Mouse (Mus musculus): ENCODE measurements around the gene Kcnh6.

Gene Kcnh6

GRCm38 (mm10) chr11:106007821-106008220 is at the start of gene Kcnh6:
Gene Kcnh6 (plus strand): TSS chr11:106008124.
- DNase-seq (ENCODE audit: extremely low spot score, low read depth, low spot score): peak; percentile 33

- no peak for DNase-seq (ENCODE audit: extremely low spot score, low read depth, low spot score)
These were observed 49.4 kb upstream of the Kcnh6 start for GRCm38 (mm10) chr11:105958566-105958965.

- DNase-seq (ENCODE audit: extremely low spot score, low read depth, low spot score): no peak
These were observed 48.6 kb upstream of the Kcnh6 start for GRCm38 (mm10) chr11:105959355-105959754.

DNA sequence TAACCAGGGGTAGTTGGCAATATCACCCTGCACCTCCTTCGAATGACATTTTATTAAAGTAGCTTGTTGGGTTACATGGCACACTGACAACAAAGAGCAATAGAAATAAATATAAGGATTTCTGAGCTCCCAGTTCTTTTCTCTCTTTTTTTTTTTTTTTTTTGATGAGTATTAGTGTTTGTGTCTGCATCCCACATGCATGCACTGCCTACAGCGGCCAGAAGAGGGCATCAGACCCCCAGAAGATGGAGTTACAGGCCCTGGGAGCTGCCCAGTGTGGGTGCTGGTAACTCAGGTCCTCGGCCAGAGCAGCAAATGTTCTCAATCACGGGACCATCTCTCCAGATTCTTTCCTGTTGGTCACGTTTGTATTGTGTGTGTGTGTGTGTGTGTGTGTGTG is 43.2 kb upstream of the Kcnh6 start:
- no peak for DNase-seq (ENCODE audit: extremely low spot score, low read depth, low spot score)

DNA sequence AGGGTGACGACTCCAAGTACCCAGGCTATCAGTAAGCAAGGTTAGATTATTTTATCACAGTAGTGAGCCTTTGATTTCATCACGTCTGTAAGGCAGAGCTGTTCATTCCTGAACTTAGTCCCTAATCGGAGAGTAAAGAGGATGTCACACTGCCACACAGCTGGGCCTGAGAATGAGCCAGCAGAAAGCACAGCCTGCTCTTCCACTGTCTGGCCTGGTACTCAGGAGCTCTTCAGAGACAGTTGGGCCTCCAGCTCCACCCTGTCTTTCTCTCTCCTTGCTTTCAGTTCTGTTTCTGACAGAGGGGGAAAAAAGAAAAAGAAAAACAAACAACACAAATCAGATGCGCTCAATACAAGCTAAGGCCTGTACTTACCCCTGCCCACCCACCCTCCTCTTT is 41.6 kb upstream of the Kcnh6 start:
- no peak for DNase-seq (ENCODE audit: extremely low spot score, low read depth, low spot score)

DNA sequence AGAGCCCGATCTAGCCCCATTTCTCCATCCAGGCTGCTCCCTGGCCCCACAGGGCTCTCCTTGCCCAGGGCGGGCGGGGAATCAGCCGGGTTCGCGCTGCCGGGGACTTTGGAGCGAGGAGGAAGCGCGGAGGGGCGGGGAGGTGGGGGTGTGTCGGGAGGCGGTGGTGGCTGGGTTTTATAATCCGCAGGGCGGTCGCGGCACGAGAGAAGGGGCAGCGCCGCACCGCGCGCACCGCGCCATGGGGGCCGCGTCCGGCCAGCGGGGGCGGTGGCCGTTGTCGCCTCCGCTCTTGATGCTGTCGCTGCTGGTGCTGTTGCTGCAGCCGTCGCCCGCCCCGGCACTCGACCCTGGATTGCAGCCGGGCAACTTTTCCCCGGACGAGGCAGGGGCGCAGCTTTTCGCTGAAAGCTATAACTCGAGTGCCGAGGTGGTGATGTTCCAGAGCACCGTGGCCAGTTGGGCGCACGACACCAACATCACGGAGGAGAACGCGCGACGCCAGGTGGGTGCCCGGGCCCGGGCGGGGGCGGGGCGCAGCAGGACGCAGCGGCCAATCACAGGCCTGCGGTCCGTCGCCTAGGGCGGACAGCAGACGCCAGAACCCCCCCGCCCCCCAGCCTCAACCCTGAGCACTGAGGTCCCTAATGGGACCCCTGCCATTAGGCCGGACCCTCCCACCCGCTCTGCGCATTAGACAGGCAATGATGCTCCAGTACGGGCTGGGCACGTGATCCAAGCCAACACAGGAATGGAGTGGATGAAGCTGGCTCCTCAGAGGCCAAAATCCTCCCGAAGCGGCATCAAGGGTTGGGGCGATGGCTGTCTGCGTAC is 40.0 kb upstream of the Kcnh6 start, which contains the start of gene Ace:
TSS of gene Ace (plus strand) at position 205 of the 834 bp plus-strand sequence.
- no peak for DNase-seq (ENCODE audit: extremely low spot score, low read depth, low spot score)

DNA sequence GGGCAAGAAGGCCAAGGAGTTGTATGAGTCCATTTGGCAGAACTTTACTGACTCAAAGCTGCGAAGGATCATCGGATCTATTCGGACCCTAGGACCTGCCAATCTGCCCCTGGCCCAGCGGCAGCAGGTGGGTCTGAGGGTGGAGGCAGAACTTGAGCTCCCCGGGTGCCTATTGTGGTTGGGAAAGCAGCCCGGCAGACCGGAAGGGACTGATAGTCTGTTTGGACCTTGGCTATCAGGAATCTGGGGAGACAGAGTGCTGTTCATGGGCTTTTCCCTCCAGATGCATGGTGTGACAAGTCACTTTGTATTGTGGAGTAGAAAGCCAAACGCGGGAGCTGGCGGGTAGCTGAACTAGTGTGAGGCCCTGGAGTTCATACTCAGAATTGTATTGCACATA is 39.0 kb upstream of the Kcnh6 start:
- DNase-seq (ENCODE audit: extremely low spot score, low read depth, low spot score): no peak

- no peak for DNase-seq (ENCODE audit: extremely low spot score, low read depth, low spot score)
These were observed 38.4 kb upstream of the Kcnh6 start for GRCm38 (mm10) chr11:105969516-105969915.

DNA sequence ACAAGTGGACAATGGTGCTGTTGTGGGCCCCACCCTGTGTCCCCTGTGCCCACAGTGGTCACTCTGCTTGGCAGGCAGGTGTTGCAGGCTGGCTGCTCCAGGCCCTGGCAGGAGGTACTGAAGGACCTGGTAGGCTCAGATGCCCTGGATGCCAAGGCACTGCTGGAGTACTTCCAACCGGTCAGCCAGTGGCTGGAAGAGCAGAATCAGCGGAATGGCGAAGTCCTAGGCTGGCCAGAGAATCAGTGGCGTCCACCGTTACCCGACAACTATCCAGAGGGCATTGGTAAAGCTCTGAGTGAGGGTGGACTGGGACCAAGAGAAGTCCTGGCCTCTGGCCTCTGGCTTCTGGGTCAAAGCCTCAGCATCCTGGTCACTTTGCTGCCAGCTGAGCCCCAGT is 33.3 kb upstream of the Kcnh6 start:
- no peak for DNase-seq (ENCODE audit: extremely low spot score, low read depth, low spot score)

GRCm38 (mm10) chr11:105975050-105975449 is 32.9 kb upstream of the Kcnh6 start:
- DNase-seq (ENCODE audit: extremely low spot score, low read depth, low spot score): no peak

DNA sequence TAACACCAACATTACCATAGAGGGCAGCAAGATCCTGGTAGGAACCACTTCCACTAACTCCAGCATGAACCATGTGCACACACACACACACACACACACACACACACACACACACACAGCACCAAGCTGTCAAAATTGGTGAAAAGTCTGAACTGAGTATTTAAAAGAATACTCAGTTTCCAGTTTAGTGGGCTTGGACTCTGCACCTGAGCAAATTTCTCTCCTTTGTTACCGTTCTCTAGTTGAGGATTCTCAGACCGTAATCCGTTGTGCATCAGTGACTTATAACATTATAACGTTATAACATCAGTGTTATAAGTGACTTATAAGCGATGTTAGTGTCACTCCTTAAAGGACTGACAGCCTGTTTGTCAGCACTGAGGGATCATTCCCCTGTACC is 32.3 kb upstream of the Kcnh6 start:
- no peak for DNase-seq (ENCODE audit: extremely low spot score, low read depth, low spot score)

DNA sequence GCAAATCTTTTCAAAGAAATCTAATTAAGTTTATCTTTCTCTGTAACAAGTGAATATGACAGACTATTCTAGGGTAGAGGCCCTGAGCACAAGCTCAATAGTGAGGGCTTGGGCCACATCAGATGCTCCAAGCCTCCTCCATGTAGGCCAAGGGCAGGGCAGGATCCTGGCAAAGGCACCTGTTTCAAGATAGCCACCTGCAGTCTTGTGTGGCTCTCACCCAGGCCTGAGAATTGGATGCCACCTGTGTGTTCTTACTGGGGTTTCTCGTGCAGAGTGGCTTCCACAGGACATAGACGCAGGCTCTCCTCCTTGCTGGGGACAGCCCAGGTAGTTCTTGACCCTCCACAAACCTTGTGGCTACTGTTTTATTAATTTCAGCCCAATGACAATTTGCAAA is 29.7 kb upstream of the Kcnh6 start:
- no peak for DNase-seq (ENCODE audit: extremely low spot score, low read depth, low spot score)

DNA sequence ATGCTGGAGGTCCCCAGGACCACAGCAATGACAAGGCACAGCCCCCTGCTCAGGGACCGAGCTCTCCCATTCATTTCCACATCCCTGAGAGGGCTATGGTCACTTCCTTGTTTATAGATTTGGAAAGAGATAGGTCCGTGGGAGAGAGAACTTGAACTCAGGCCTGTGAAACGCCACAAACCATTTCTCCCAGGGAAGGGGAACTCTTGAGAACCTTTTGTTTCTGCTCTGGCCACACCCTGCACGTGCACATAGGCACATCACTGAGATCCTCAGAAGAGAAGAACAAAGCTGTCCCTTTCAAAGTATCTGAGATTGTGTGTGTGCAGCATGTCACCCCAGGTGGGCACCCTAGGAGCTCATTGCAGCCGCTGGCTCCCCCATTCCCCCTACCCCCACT is 29.3 kb upstream of the Kcnh6 start:
- no peak for DNase-seq (ENCODE audit: extremely low spot score, low read depth, low spot score)

- no peak for DNase-seq (ENCODE audit: extremely low spot score, low read depth, low spot score)
These were observed 23.5 kb upstream of the Kcnh6 start for GRCm38 (mm10) chr11:105984452-105984851.

DNA sequence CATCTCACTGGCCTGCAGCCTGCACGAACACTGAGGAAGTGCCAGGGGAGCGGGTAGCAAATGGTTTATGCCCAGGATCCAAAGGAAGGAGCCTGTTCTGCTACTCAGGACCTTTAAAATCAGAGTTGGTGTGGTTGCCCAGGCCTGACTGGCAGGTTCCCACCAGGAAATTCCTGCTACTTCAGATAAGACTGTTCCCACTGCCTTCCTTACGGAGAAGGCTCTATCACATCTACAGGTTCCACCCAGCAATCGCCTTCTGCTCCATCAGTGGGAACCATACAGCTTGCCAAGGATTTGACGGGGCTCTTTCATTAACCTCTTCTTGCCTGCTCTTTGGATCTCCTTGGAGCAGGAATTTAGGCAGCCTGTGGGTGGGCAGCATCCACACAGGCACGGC is 20.5 kb upstream of the Kcnh6 start:
- DNase-seq (ENCODE audit: extremely low spot score, low read depth, low spot score): no peak

DNA sequence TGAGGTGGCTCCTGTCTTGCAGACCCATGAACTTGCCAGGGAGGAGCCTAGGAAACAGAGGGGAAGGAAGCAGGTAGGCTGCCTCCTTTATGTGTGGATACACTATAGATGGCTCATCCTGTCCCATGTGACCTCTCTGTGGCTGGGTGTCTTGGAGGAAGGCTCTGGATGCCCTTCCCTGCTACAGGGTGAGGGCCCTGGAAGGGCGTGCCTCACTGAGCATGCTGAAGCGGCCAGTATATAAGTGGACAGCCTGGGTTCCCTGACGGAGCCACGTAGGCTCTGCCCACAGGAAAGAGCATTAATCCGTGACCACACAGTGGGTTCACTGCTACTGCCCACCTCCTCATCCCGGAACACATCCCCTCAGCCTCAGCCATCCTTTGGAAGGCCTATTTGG is 18.5 kb upstream of the Kcnh6 start:
- no peak for DNase-seq (ENCODE audit: extremely low spot score, low read depth, low spot score)

DNA sequence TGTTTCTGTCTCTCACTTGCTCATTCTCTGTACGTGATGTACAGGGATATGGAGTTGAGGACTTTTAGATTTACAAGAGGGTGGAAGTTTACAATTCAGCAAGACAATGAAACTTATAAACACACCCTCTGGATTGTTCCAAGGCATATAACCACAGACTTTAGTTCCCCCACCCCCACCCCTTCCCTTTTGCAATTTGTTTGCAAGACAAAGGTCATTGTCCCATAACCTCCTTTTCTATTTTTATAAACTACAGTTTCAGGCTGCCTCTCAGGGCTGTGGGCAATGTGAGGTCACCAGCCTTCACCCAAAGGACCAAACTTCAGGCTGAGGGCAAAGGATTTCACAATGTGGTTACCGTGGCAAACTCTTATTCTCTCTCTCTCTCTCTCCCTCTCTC is 17.7 kb upstream of the Kcnh6 start:
- DNase-seq (ENCODE audit: extremely low spot score, low read depth, low spot score): no peak

GRCm38 (mm10) chr11:105994375-105994774 is 13.5 kb upstream of the Kcnh6 start, which contains the start of gene Ace3:
Gene Ace3 (plus strand): TSS chr11:105994675.
- no peak for DNase-seq (ENCODE audit: extremely low spot score, low read depth, low spot score)

DNA sequence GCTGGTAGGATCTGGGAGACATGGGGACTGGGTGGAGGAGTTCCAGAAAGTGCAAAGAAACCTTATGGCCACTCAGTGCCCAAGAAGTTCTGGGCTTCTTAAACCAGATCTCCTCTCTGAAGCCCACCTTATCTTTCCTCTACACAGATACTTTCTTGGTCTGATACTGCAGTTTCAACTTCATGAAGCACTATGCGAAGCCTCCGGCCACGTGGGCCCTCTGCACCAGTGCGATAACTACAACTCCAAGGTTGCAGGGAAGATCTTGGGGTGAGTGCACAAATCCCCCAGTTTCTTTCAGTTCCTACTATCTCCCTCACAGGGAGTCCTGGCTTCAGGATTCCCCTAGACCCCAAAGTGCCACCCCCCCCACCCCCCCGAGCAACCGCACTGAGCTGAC is 7.9 kb upstream of the Kcnh6 start:
- DNase-seq (ENCODE audit: extremely low spot score, low read depth, low spot score): no peak

DNA sequence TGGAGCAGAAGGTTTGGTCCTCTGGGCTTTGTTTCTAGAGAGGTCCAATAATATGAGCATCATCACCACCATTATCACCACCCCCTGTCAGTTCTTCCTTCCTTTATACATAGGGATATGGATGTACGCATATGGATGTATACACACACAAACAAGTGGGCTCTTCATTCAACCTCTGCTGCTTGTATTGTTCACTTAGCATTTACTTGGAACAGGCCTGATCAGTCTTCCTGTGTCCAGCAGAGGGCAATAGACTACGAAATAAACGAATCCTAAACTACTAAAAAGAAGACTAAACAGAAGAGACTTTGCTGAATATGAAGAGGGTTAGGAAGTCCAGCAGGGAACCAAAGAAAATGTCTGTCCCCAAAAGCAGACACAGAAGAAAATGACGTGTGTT is 6.2 kb upstream of the Kcnh6 start:
- DNase-seq (ENCODE audit: extremely low spot score, low read depth, low spot score): no peak

DNA sequence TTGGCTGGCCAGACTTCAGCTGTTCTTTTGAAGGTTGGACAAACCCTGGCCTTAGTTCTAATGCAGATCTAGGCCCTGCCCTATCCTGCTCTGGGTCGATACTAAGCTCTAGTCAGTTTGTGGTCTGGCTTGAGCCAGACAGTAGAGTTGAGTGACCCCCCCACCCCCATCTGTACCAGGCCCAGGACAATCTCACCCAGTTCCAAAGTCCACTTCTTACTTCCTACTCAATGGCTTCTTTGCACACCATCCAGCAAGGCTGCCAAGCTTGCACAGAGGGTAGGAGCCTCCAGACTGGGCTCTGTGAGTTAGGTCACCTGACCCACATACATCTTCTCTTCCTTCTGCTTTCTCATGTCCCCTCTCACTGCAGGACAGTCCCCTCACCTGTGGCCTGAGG is 3.3 kb upstream of the Kcnh6 start:
- no peak for DNase-seq (ENCODE audit: extremely low spot score, low read depth, low spot score)

DNA sequence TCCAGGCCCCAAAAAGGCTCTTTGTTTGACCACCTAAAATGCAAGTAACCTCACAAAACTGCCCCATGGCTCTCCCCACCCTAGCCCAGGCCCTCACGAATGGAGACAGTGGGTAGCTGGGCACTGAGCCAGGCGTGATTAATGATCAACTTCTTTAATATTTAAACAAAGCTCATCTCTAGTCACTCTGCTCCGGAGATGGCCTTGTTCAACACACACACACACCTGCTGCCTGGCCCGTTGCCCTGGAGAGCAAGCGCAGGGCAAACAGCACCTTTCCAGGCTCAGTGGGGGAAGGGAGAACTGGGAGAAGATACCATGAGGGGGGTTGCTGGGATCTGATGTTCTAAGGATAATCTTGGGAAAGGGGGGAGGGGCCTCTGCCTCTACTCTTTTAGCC is 2.0 kb upstream of the Kcnh6 start:
- DNase-seq (ENCODE audit: extremely low spot score, low read depth, low spot score): no peak

- no peak for DNase-seq (ENCODE audit: extremely low spot score, low read depth, low spot score)
These were observed 4.8 kb downstream of the Kcnh6 start for GRCm38 (mm10) chr11:106012711-106013110.

All from hindlimb bud, embryonic 11.5 days (tissue).